Mouse (Mus musculus): Measurements from ENCODE around the gene Cacnb4. TPM values are rescaled to one million over a fixed set of nuclear protein-coding genes. Genes with fewer than 3 reads are reported as not detected.

Cacnb4 gene
- total and polyA plus RNA-seq, 2 experiments from 2014 or later = 13.3 to 13.7 TPM

GRCm38 (mm10) chr2:52505164-52505563 lies 171.5 kb downstream of the Cacnb4 start:
- Histone ChIP-seq H3K4me2 (ENCODE audit: low read depth) (no peak overlapping the region), H3K27ac (ENCODE audit: low read depth, low read length) (no peak overlapping the region), H3K36me3 (ENCODE audit: insufficient read depth) (no peaks in the 10 kb centered on the region), H3K27me3 (ENCODE audit: insufficient read depth, low read length) (no peaks in the 10 kb centered on the region), H3K9ac (no peak overlapping the region), H3K9me3 (ENCODE audit: low read length) (no peaks in the 10 kb centered on the region), H3K4me3 (ENCODE audit: low read depth, low read length) (no peak overlapping the region), H3K4me1 (ENCODE audit: insufficient read depth) (no peaks in the 10 kb centered on the region; the same call in 1 of the 2 replicates)
- 71% methylated on average over 2 of the region's 2 CpGs for WGBS
- ATAC-seq = no peak
- no peak for DNase-seq
- no peak for TF ChIP-seq CTCF (IDR thresholded peaks at IDR 0.05; ENCODE audit: low read depth)

- no peak for TF ChIP-seq CTCF (IDR thresholded peaks at IDR 0.05; ENCODE audit: low read depth)
- no peak overlapping the region for H3K4me3 ChIP-seq (ENCODE audit: low read depth, low read length)
- H3K36me3 ChIP-seq (ENCODE audit: insufficient read depth) = no peaks in the 10 kb centered on the region
- H3K27me3 ChIP-seq (ENCODE audit: insufficient read depth, low read length) = no peaks in the 10 kb centered on the region
- H3K9me3 ChIP-seq (ENCODE audit: low read length) = no peaks in the 10 kb centered on the region
- H3K4me1 ChIP-seq (ENCODE audit: insufficient read depth) = no peaks in the 10 kb centered on the region; the same call in 1 of the 2 replicates
- no peak for ATAC-seq
- no peak overlapping the region for H3K27ac ChIP-seq (ENCODE audit: low read depth, low read length)
- DNase-seq = no peak
- no peak overlapping the region for H3K9ac ChIP-seq
- WGBS = 68% methylated on average over 3 of the region's 3 CpGs
- H3K4me2 ChIP-seq (ENCODE audit: low read depth) = no peak overlapping the region
These were observed 171.9 kb downstream of the Cacnb4 start for GRCm38 (mm10) chr2:52504762-52505161.

- H3K36me3 ChIP-seq (ENCODE audit: insufficient read depth) = no peaks in the 10 kb centered on the region
- WGBS = 61% methylated on average over 6 of the region's 6 CpGs
- H3K27me3 ChIP-seq (ENCODE audit: insufficient read depth, low read length) = no peaks in the 10 kb centered on the region
- TF ChIP-seq CTCF (IDR thresholded peaks at IDR 0.05; ENCODE audit: low read depth) = no peak
- no peak overlapping the region for H3K9ac ChIP-seq
- ATAC-seq (0 out of 2 replicates have a peak, but pooled peaks have one; percentile 10), DNase-seq (no peak)
- H3K4me3 ChIP-seq (ENCODE audit: low read depth, low read length) = no peak overlapping the region
- peaks cover 3% of the 10 kb centered on the region; the same call in 1 of the 2 replicates for H3K4me1 ChIP-seq (ENCODE audit: insufficient read depth)
- no peaks in the 10 kb centered on the region for H3K9me3 ChIP-seq (ENCODE audit: low read length)
- H3K4me2 ChIP-seq (ENCODE audit: low read depth) = no peak overlapping the region
- peak overlapping the region; percentile 21; the same call in 1 of the 2 replicates for H3K27ac ChIP-seq (ENCODE audit: low read depth, low read length)
These were observed 176.8 kb downstream of the Cacnb4 start for GRCm38 (mm10) chr2:52499849-52500262.

- no peak for TF ChIP-seq CTCF (IDR thresholded peaks at IDR 0.05; ENCODE audit: low read depth)
- Histone ChIP-seq H3K36me3 (ENCODE audit: insufficient read depth) (no peaks in the 10 kb centered on the region), H3K9ac (no peak overlapping the region), H3K27ac (ENCODE audit: low read depth, low read length) (no peak overlapping the region), H3K27me3 (ENCODE audit: insufficient read depth, low read length) (no peaks in the 10 kb centered on the region), H3K4me3 (ENCODE audit: low read depth, low read length) (no peak overlapping the region), H3K9me3 (ENCODE audit: low read length) (no peaks in the 10 kb centered on the region), H3K4me2 (ENCODE audit: low read depth) (no peak overlapping the region), H3K4me1 (ENCODE audit: insufficient read depth) (0 out of 2 replicates have a peak, but pooled peaks cover 8% of the 10 kb centered on the region)
- DNase-seq (no peak), ATAC-seq (no peak)
- WGBS = 75% methylated on average over 12 of the region's 12 CpGs
These were observed 177.5 kb downstream of the Cacnb4 start for GRCm38 (mm10) chr2:52499101-52499537.

GRCm38 (mm10) chr2:52495097-52495694 lies 181.4 kb downstream of the Cacnb4 start:
- Histone ChIP-seq H3K4me3 (ENCODE audit: low read depth, low read length) (no peak overlapping the region), H3K27me3 (ENCODE audit: insufficient read depth, low read length) (no peaks in the 10 kb centered on the region), H3K4me2 (ENCODE audit: low read depth) (no peak overlapping the region), H3K27ac (ENCODE audit: low read depth, low read length) (no peak overlapping the region), H3K36me3 (ENCODE audit: insufficient read depth) (no peaks in the 10 kb centered on the region), H3K4me1 (ENCODE audit: insufficient read depth) (0 out of 2 replicates have a peak, but pooled peaks cover 8% of the 10 kb centered on the region), H3K9ac (no peak overlapping the region), H3K9me3 (ENCODE audit: low read length) (no peaks in the 10 kb centered on the region)
- TF ChIP-seq CTCF (IDR thresholded peaks at IDR 0.05; ENCODE audit: low read depth) = no peak
- 56% methylated on average over 11 of the region's 11 CpGs for WGBS
- DNase-seq (peak; percentile 63), ATAC-seq (peak; percentile 90)

- no peak for TF ChIP-seq CTCF (IDR thresholded peaks at IDR 0.05; ENCODE audit: low read depth)
- WGBS = 42% methylated on average over 8 of the region's 8 CpGs
- ATAC-seq (no peak), DNase-seq (peak; percentile 13)
- H3K9ac ChIP-seq = no peak overlapping the region
- 0 out of 2 replicates have a peak, but pooled peaks cover 8% of the 10 kb centered on the region for H3K4me1 ChIP-seq (ENCODE audit: insufficient read depth)
- H3K9me3 ChIP-seq (ENCODE audit: low read length) = no peaks in the 10 kb centered on the region
- H3K36me3 ChIP-seq (ENCODE audit: insufficient read depth) = no peaks in the 10 kb centered on the region
- H3K27ac ChIP-seq (ENCODE audit: low read depth, low read length) = no peak overlapping the region
- H3K4me3 ChIP-seq (ENCODE audit: low read depth, low read length) = no peak overlapping the region
- H3K27me3 ChIP-seq (ENCODE audit: insufficient read depth, low read length) = no peaks in the 10 kb centered on the region
- H3K4me2 ChIP-seq (ENCODE audit: low read depth) = no peak overlapping the region
These were observed 182.4 kb downstream of the Cacnb4 start for GRCm38 (mm10) chr2:52494274-52494673.

- Histone ChIP-seq H3K36me3 (ENCODE audit: insufficient read depth) (no peaks in the 10 kb centered on the region), H3K4me2 (ENCODE audit: low read depth) (no peak overlapping the region), H3K27ac (ENCODE audit: low read depth, low read length) (no peak overlapping the region), H3K9me3 (ENCODE audit: low read length) (no peaks in the 10 kb centered on the region), H3K4me3 (ENCODE audit: low read depth, low read length) (no peak overlapping the region), H3K4me1 (ENCODE audit: insufficient read depth) (0 out of 2 replicates have a peak, but pooled peaks cover 8% of the 10 kb centered on the region), H3K27me3 (ENCODE audit: insufficient read depth, low read length) (no peaks in the 10 kb centered on the region), H3K9ac (no peak overlapping the region)
- TF ChIP-seq CTCF (IDR thresholded peaks at IDR 0.05; ENCODE audit: low read depth) = no peak
- 44% methylated on average over 13 of the region's 13 CpGs for WGBS
- DNase-seq (no peak), ATAC-seq (peak; percentile 45)
These were observed 183.8 kb downstream of the Cacnb4 start for GRCm38 (mm10) chr2:52492867-52493266.

All from forebrain, postnatal 0 days (tissue).